Mouse (Mus musculus) CH12.LX (cell line): ENCODE data around the gene Smurf2. TPM values are rescaled to one million over a fixed set of nuclear protein-coding genes. Genes with fewer than 3 reads are reported as not detected.

ENCODE experiments used
- DNase-seq: peaks from one replicate; pipeline ENCODE4 v3.0.0-alpha.2; 2013; ENCODE audit errors: extremely low read depth
- H3K27ac ChIP-seq: 2 replicates; pipeline ENCODE4 v1.5.1; 2012; ENCODE audit warnings: low read depth, mild to moderate bottlenecking, control low read depth, moderate library complexity; ENCODE audit not compliant: insufficient read depth
- H3K27me3 ChIP-seq: replicated peaks from 2 replicates; pipeline ENCODE3; 2012; ENCODE audit warnings: inconsistent platforms
- H3K36me3 ChIP-seq, 2 experiments: replicated peaks in 1 of 2; 2 replicates each; pipeline versions ENCODE3 to v1.6.1; 2012; ENCODE audit warnings: inconsistent platforms in 1 of 2, low read length in 1 of 2, mild to moderate bottlenecking in 1 of 2, mixed read lengths in 1 of 2, moderate library complexity in 1 of 2; ENCODE audit not compliant: control insufficient read depth in 1 of 2, insufficient read depth in 1 of 2
- H3K4me1 ChIP-seq, 2 experiments: 2 replicates each; pipeline ENCODE4 v1.6.1; 2012; ENCODE audit warnings: inconsistent platforms in 1 of 2, moderate library complexity in 1 of 2; ENCODE audit not compliant: insufficient read depth in 2 of 2, control insufficient read depth in 1 of 2
- H3K4me2 ChIP-seq: 2 replicates; pipeline ENCODE4 v1.6.1; 2012; ENCODE audit warnings: low read depth, mild to moderate bottlenecking, control low read depth; ENCODE audit not compliant: poor library complexity, insufficient read depth, severe bottlenecking
- H3K4me3 ChIP-seq, 3 experiments: fragments of 150-350 bp in 1 of 3; sonication (generic) in 1 of 3; replicated peaks in 1 of 3; 2 replicates each; pipeline versions ENCODE3 to v1.5.1; 2011 to 2012; ENCODE audit warnings: low read depth in 2 of 3, low read length in 2 of 3, mild to moderate bottlenecking in 2 of 3, moderate library complexity in 2 of 3, control low read depth in 1 of 3, improper control_type of control experiment in 1 of 3, inconsistent platforms in 1 of 3, mixed read lengths in 1 of 3; ENCODE audit not compliant: poor library complexity in 1 of 3
- H3K79me2 ChIP-seq: replicated peaks from 2 replicates; pipeline ENCODE4 v1.6.1; 2012; ENCODE audit warnings: mild to moderate bottlenecking, moderate library complexity; ENCODE audit not compliant: control insufficient read depth, poor library complexity, insufficient read depth, severe bottlenecking; ENCODE audit errors: extremely low read depth
- H3K9ac ChIP-seq: 2 replicates; pipeline ENCODE4 v1.6.1; 2012; ENCODE audit warnings: low read depth, mild to moderate bottlenecking, control low read depth, moderate library complexity; ENCODE audit not compliant: insufficient read depth
- H3K9me3 ChIP-seq: replicated peaks from 2 replicates; pipeline ENCODE3; 2012; ENCODE audit warnings: low read length, inconsistent platforms, mixed read lengths
- CHD1 ChIP-seq: IDR thresholded peaks from 2 replicates; pipeline ENCODE4 v1.6.1; 2012; ENCODE audit warnings: low read depth, low read length, improper control_type of control experiment, inconsistent platforms
- CHD2 ChIP-seq: IDR thresholded peaks from 2 replicates; pipeline ENCODE4 v1.6.1; 2011; ENCODE audit warnings: low read length, improper control_type of control experiment
- CTCF ChIP-seq, 2 experiments: IDR thresholded peaks in 1 of 2; conservative IDR thresholded peaks in 1 of 2; 2 replicates each; pipeline ENCODE4 v1.5.1; 2011 to 2012; ENCODE audit warnings: low read depth in 2 of 2, low read length in 2 of 2, improper control_type of control experiment in 1 of 2, inconsistent platforms in 1 of 2, mild to moderate bottlenecking in 1 of 2, moderate library complexity in 1 of 2
- HCFC1 ChIP-seq: IDR thresholded peaks from 2 replicates; pipeline ENCODE4 v1.6.1; 2012; ENCODE audit warnings: low read depth, mild to moderate bottlenecking, inconsistent platforms, low read length, improper control_type of control experiment
- IRF4 ChIP-seq: IDR thresholded peaks from 2 replicates; pipeline ENCODE4 v1.6.1; 2014; ENCODE audit warnings: low read depth, mild to moderate bottlenecking, inconsistent platforms, low read length, improper control_type of control experiment
- KAT2A ChIP-seq: IDR thresholded peaks from 2 replicates; pipeline ENCODE4 v1.6.1; 2012; ENCODE audit warnings: low read length, improper control_type of control experiment, inconsistent platforms; ENCODE audit not compliant: insufficient replicate concordance
- MAX ChIP-seq: IDR thresholded peaks from 2 replicates; pipeline ENCODE4 v1.6.1; 2011; ENCODE audit warnings: low read length, improper control_type of control experiment
- MAZ ChIP-seq: IDR thresholded peaks from 2 replicates; pipeline ENCODE4 v1.6.1; 2012; ENCODE audit warnings: low read depth, mild to moderate bottlenecking, inconsistent platforms, low read length, improper control_type of control experiment, moderate library complexity
- MEF2A ChIP-seq: IDR thresholded peaks from 2 replicates; pipeline ENCODE4 v1.6.1; 2014; ENCODE audit warnings: low read depth, mild to moderate bottlenecking, inconsistent platforms, low read length, improper control_type of control experiment, borderline replicate concordance
- MXI1 ChIP-seq: IDR thresholded peaks from 2 replicates; pipeline ENCODE4 v1.6.1; 2011; ENCODE audit warnings: mild to moderate bottlenecking, low read depth, low read length, improper control_type of control experiment
- PAX5 ChIP-seq: IDR thresholded peaks from 2 replicates; pipeline ENCODE4 v1.6.1; 2012; ENCODE audit warnings: low read length, inconsistent platforms, mixed read lengths
- POLR2A ChIP-seq: IDR thresholded peaks from 2 replicates; pipeline ENCODE4 v1.6.1; 2011; ENCODE audit warnings: low read depth, mild to moderate bottlenecking, improper control_type of control experiment, low read length
- SIN3A ChIP-seq: IDR thresholded peaks from 2 replicates; pipeline ENCODE4 v1.6.1; 2012; ENCODE audit warnings: low read length, improper control_type of control experiment, inconsistent platforms
- TCF12 ChIP-seq: IDR thresholded peaks from 2 replicates; pipeline ENCODE4 v1.6.1; 2014; ENCODE audit warnings: low read depth, mild to moderate bottlenecking, inconsistent platforms, low read length, improper control_type of control experiment
- ZC3H11A ChIP-seq: IDR thresholded peaks from 2 replicates; pipeline ENCODE4 v1.6.1; 2012; ENCODE audit warnings: low read depth, mild to moderate bottlenecking, inconsistent platforms, low read length, improper control_type of control experiment
- ZMIZ1 ChIP-seq: IDR thresholded peaks from 2 replicates; pipeline ENCODE4 v1.6.1; 2012; ENCODE audit warnings: low read depth, mild to moderate bottlenecking, inconsistent platforms, low read length, improper control_type of control experiment
- dilution Hi-C: fragments of 300-500 bp; cut with MboI; formaldehyde crosslinking; loops from 2 replicates; pipeline ENCODE4 v1.14.3; 2020; ENCODE audit warnings: low sequenced_read_pairs; ENCODE audit not compliant: extremely low pct_unique_long_range_greater_than_20kb, extremely low pct_ligation_motif_present
- in situ Hi-C: fragments of 300-500 bp; cut with MboI; formaldehyde crosslinking; loops from 3 replicates; pipeline ENCODE4 v1.14.3; 2019; ENCODE audit warnings: low sequenced_read_pairs, low pct_ligation_motif_present, low pct_unique_long_range_greater_than_20kb, mixed read lengths
- polyA plus RNA-seq: library from polyadenylated mRNA; unstranded; fragments of >175 nt; gene quantifications from 2 replicates; pipeline ENCODE4 v1.2.1, GENCODE M21; 2012; ENCODE audit warnings: low read depth; ENCODE audit not compliant: insufficient read length
- total RNA-seq, 2 experiments: library from RNA; depleted of rRNA; stranded (reverse); fragments of 300-350 nt in 1 of 2; fragments of >200 nt in 1 of 2; gene quantifications; 2 replicates each; pipeline ENCODE4 v1.2.3; 2012 to 2014

Gene Smurf2
- total and polyA plus RNA-seq, 3 experiments = 10.8 to 13.2 (median 11.3) TPM

DNA sequence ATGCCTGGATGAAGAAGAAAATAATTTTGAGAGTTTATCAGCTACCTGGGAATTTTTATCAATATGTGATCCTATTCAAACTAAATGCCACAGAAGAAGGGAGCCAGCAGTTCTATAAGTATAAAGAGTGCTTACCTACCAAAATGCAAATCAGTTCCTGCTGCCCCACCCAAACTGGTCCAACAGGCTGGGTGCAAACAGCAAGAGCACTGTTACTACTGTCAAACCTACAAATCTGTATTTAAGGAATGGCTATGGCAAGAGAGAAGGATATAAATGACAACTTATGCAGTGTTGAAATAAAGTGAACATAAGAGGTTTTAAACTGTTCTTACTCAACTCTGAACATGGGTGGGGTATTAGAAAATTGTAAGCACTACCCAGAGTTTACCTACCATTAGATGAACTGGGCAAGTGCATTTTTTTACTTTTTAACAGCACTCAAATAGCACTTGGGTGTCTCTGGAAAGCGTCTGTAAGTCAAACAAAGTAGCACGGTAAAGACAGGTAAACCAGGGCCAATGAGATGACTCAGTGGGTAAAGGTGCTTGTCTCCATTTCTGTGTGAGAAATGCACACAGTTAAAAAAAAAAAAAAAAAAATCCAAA, 23.9 kb downstream of the Smurf2 start:
- no peak overlapping the region for H3K4me2 ChIP-seq
- TF ChIP-seq KAT2A (no peak), MEF2A (no peak), ZC3H11A (no peak), TCF12 (no peak)
- TF ChIP-seq, all 38 proteins: peak for 0
- Histone ChIP-seq H3K27me3 (no peaks in the 10 kb centered on the region), H3K27ac (no peak overlapping the region), H3K4me3 (no peak overlapping the region), H3K79me2 (peaks cover 6% of the 10 kb centered on the region; the same call in 1 of the 2 replicates), H3K4me1 (peaks cover 0 to 21% of the 10 kb centered on the region in 2 experiments; a peak in 2 of 4 replicates), H3K9ac (no peak overlapping the region), H3K9me3 (no peaks in the 10 kb centered on the region), H3K36me3 (no peaks in the 10 kb centered on the region)
- DNase-seq = no peak
- dilution Hi-C loops = no loop called here
- in situ Hi-C loops = no loop called here

DNA sequence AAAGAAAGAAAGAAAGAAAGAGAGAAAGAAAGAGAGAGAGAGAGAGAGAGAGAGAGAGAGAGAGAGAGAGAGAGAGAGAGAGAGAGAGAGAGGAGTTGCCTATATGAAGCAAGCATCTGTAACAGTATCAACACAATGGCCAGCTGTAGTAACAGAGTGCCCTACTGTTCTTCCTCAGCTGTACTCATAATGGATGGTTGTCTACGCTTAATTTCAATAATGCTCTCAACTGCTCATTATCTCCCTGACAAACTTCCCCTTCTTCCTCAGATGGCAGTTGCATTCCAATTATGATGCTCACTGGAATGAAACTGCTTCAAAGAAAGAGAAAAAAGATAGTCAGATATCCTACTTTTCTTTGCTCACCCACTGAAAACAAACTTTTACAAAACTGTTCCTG, 36.9 kb downstream of the Smurf2 start:
- dilution Hi-C loops = no loop called here
- H3K27me3 ChIP-seq = no peaks in the 10 kb centered on the region
- H3K36me3 ChIP-seq = no peaks in the 10 kb centered on the region
- peaks cover 0 to 25% of the 10 kb centered on the region in 2 experiments; a peak in 3 of 4 replicates for H3K4me1 ChIP-seq
- H3K79me2 ChIP-seq = peaks cover 10% of the 10 kb centered on the region; the same call in 1 of the 2 replicates
- TF ChIP-seq CHD2 (no peak), IRF4 (no peak), MEF2A (no peak), MAX (no peak), CTCF (conservative IDR thresholded peaks at IDR 0.05 in 1 of 2, IDR thresholded peaks at IDR 0.05 in 1 of 2; ENCODE audit: low read depth in 2 of 2, low read length in 2 of 2) (no peak), HCFC1 (no peak), KAT2A (no peak), MXI1 (no peak), CHD1 (no peak), ZMIZ1 (no peak), SIN3A (no peak), POLR2A (no peak)
- TF ChIP-seq, all 38 proteins: peak for 0
- Histone ChIP-seq H3K4me2 (no peak overlapping the region), H3K27ac (no peak overlapping the region), H3K9me3 (no peaks in the 10 kb centered on the region), H3K9ac (no peak overlapping the region), H3K4me3 (no peak overlapping the region)
- DNase-seq = no peak
- in situ Hi-C loops = no loop called here

DNA sequence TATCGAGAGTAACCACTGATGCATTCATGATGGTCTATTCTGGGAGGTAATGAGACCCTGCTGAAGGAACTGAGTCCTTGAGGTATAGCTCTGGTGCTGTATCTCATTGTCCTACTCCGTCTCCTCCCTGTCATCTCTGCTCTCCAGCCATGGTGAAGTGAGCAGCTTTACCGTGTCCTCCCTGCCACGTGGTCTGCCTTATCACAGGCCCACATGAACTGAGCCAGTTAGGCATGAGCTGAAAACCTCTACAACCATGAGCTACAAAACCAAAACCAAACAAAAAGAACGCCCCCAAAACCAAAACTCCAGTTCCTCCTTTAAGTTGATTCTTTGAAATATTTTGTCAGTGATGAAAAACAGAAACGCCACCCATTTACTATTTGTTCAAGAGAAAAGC, 47.9 kb downstream of the Smurf2 start:
- H3K79me2 ChIP-seq = no peaks in the 10 kb centered on the region; the same call in 1 of the 2 replicates
- no peak overlapping the region for H3K4me3 ChIP-seq
- in situ Hi-C loops = no loop called here

More for the DNA sequence above, 47.9 kb downstream of the Smurf2 start:
- dilution Hi-C loops = no loop called here
- H3K36me3 ChIP-seq = peaks cover 6 to 19% of the 10 kb centered on the region in 2 experiments
- H3K4me1 ChIP-seq = no peaks in the 10 kb centered on the region
- TF ChIP-seq IRF4 (no peak), KAT2A (no peak), MAZ (no peak), PAX5 (no peak), ZC3H11A (no peak)
- no peak overlapping the region for H3K27ac ChIP-seq
- H3K9me3 ChIP-seq = no peaks in the 10 kb centered on the region
- no peak for DNase-seq
- no peak overlapping the region for H3K9ac ChIP-seq
- no peaks in the 10 kb centered on the region for H3K27me3 ChIP-seq
- no peak overlapping the region for H3K4me2 ChIP-seq
